Mouse (Mus musculus) hindbrain, embryonic 16.5 days (tissue): ENCODE results near the gene Mob3a. TPM values are rescaled to one million over a fixed set of nuclear protein-coding genes. Genes with fewer than 3 reads are reported as not detected.

ENCODE experiments used
- ATAC-seq: fragments of 200-750 bp; cut with Nextera tagmentation; 2 replicates; pipeline ENCODE4 v1.8.0; 2017; ENCODE audit warnings: moderate TSS enrichment, moderate library complexity
- H3K27ac ChIP-seq: fragments of 300-500 bp; sonication (generic); 2 replicates; pipeline ENCODE4 v1.5.1; 2014; ENCODE audit warnings: low read depth, mild to moderate bottlenecking, control low read depth, low read length, moderate library complexity
- H3K27me3 ChIP-seq: fragments of 300-500 bp; sonication (generic); replicated peaks from 2 replicates; pipeline ENCODE4 v1.6.1; 2014; ENCODE audit warnings: low read length; ENCODE audit not compliant: control insufficient read depth, insufficient read depth
- H3K36me3 ChIP-seq: fragments of 300-500 bp; sonication (generic); 2 replicates; pipeline ENCODE4 v1.6.1; 2014; ENCODE audit warnings: mild to moderate bottlenecking, low read length, moderate library complexity, mixed read lengths; ENCODE audit not compliant: control insufficient read depth, insufficient read depth
- H3K4me1 ChIP-seq: fragments of 300-500 bp; sonication (generic); 2 replicates; pipeline ENCODE4 v1.6.1; 2014; ENCODE audit warnings: low read depth, low read length; ENCODE audit not compliant: control insufficient read depth, insufficient read depth
- H3K4me2 ChIP-seq: fragments of 300-500 bp; sonication (generic); 2 replicates; pipeline ENCODE4 v1.6.1; 2014; ENCODE audit warnings: mild to moderate bottlenecking, low read length, control low read depth, moderate library complexity
- H3K4me3 ChIP-seq: fragments of 300-500 bp; sonication (generic); 2 replicates; pipeline ENCODE4 v1.5.1; 2014; ENCODE audit warnings: mild to moderate bottlenecking, low read length, control low read depth, moderate library complexity
- H3K9ac ChIP-seq: fragments of 300-500 bp; sonication (generic); 2 replicates; pipeline ENCODE4 v1.6.1; 2014; ENCODE audit warnings: low read depth, mild to moderate bottlenecking, control low read depth, low read length, moderate library complexity
- H3K9me3 ChIP-seq: fragments of 300-500 bp; sonication (generic); 2 replicates; pipeline ENCODE4 v1.6.1; 2014; ENCODE audit warnings: mild to moderate bottlenecking, low read length, moderate library complexity; ENCODE audit not compliant: control insufficient read depth
- WGBS: fragments of 180-500 bp; shearing (Covaris S2); extraction: QIAGEN DNeasy Blood & Tissue Kit; methylation state at CpG from one replicate; pipeline ENCODE4 v1.1.7; 2014; 5-methylcytosine and 5-hydroxymethylcytosine counted together
- polyA plus RNA-seq: library from polyadenylated mRNA; unstranded; fragments of >200 nt; fragmentation: Nextera tagmentation; extraction: Ambion mirVana; gene quantifications from 2 replicates; pipeline ENCODE4 v1.2.1, GENCODE M21; 2015

Mob3a gene
- polyA plus RNA-seq, 1 experiment from 2014 or later: 56.9 TPM

DNA sequence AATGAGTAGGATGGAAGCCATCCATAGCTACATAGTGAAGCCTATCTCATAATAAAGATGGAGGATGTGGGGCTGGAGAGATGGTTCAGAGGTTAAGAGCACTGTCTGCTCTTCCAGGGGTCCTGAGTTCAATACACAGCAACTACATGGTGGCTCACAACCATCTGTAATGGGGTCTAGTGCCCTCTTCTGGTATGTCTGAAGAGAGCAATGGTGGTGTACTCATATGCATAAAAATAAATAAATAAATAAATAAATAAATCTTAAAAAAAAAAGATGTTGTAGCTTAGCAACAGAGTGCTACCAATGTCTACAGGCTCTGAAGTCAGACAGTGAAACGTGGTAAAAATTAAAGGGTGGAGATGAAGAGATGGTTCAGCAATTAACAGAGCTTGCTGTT lies 36.9 kb upstream of the Mob3a start:
- 43% methylated on average over 1 of the region's 1 CpGs for WGBS
- Histone ChIP-seq H3K9ac (no peak overlapping the region), H3K27ac (no peak overlapping the region), H3K36me3 (no peaks in the 10 kb centered on the region), H3K27me3 (no peaks in the 10 kb centered on the region), H3K4me3 (no peak overlapping the region), H3K4me1 (peaks cover 34% of the 10 kb centered on the region), H3K9me3 (no peaks in the 10 kb centered on the region), H3K4me2 (no peak overlapping the region)
- no peak for ATAC-seq

DNA sequence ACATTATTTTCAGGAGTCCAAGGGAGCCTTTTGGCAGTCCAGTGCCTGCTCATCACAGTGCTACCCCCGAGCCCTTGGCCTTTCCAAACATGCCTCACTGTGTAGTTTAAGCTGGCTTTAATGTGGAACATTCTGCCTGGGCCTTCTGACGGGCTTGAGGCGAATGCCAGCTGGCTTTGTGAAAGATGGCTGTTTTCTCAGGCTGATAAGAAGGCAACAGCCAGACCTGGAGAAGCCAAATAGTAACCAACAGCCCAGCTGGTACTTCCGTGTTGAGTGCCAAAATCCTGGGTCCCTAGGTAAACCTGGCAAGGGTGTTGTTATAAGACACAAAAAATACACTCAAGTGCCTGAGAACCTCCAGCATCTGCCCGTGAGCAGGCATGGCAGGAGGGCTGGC lies 35.0 kb upstream of the Mob3a start:
- Histone ChIP-seq H3K9me3 (no peaks in the 10 kb centered on the region), H3K36me3 (peaks cover 5% of the 10 kb centered on the region), H3K4me3 (no peak overlapping the region), H3K27ac (no peak overlapping the region), H3K4me1 (peaks cover 30% of the 10 kb centered on the region), H3K4me2 (no peak overlapping the region), H3K27me3 (no peaks in the 10 kb centered on the region), H3K9ac (no peak overlapping the region)
- no peak for ATAC-seq
- WGBS: 65% methylated on average over 5 of the region's 5 CpGs

- Histone ChIP-seq H3K36me3 (peaks cover 35% of the 10 kb centered on the region), H3K27me3 (no peaks in the 10 kb centered on the region), H3K4me3 (no peak overlapping the region), H3K4me2 (no peak overlapping the region), H3K9ac (no peak overlapping the region), H3K9me3 (no peaks in the 10 kb centered on the region), H3K4me1 (peaks cover 5% of the 10 kb centered on the region), H3K27ac (no peak overlapping the region)
- 90% methylated on average over 6 of the region's 6 CpGs for WGBS
- ATAC-seq: no peak
Measured at GRCm38 (mm10) chr10:80732611-80733101, 30.9 kb upstream of the Mob3a start.

DNA sequence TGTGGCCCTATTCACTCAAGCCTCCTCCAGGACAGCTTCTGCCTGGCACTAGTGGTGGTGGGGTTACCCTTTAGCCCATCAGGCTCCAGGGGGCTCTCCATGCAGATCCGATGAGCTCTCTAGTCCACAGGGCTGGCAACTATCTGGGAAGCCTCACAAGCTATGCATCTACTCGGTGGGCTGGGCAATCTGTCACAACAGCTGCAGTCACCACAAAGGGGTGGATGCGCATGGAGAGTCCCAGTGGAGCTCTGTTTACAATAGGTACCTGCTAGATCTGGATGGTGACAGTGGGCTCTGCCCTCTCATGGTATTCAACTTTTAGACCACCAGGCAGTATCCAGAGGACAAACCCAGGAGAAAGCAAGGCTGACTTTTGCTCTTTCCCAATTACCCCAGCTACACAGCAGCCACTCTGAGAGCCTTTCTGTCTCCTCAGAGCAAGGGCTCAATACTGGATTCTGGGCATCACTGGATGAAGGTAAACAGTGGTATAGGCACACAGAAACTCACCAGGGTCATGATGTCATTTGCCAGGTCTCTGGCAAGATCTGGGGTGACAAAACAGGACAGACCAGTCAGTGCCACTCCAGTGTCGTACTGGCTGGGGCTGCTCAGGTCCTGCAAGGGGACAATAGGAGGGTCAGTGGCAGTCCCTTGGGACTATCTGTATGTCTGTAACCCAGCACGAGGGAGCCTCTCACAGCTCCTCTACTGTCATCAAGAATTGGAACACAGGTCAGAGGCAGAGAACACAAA lies 25.8 kb upstream of the Mob3a start:
- Histone ChIP-seq H3K27ac (no peak overlapping the region), H3K36me3 (peaks cover 62% of the 10 kb centered on the region), H3K9me3 (no peaks in the 10 kb centered on the region), H3K4me2 (no peak overlapping the region), H3K9ac (no peak overlapping the region), H3K27me3 (no peaks in the 10 kb centered on the region), H3K4me3 (no peak overlapping the region), H3K4me1 (no peaks in the 10 kb centered on the region)
- no peak for ATAC-seq
- 80% methylated on average over 5 of the region's 5 CpGs for WGBS

- 79% methylated on average over 1 of the region's 1 CpGs for WGBS
- Histone ChIP-seq H3K36me3 (peaks cover 86% of the 10 kb centered on the region), H3K27me3 (no peaks in the 10 kb centered on the region), H3K4me3 (no peak overlapping the region), H3K4me1 (no peaks in the 10 kb centered on the region), H3K9me3 (no peaks in the 10 kb centered on the region), H3K9ac (no peak overlapping the region), H3K27ac (no peak overlapping the region), H3K4me2 (no peak overlapping the region)
- ATAC-seq: no peak
Measured at GRCm38 (mm10) chr10:80717281-80717680, 15.5 kb upstream of the Mob3a start.

DNA sequence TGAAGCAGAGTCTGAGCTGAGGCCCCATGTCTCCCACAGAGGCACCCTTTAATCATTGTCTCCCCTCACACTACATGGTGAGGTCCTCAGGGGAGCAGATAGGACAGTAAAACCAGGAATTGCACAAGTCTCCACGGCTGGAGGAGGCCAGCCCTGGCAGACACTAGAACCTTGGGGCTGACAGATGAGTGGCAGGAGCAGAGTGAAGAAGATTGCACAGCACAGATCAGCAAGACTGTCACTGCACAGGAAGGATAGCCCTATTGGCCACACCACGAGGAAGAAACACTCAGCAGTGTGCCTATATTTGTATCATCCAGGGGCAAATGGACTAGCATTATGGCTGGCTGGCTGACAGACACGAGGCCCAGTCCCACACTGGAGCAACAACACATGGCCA lies 9.1 kb upstream of the Mob3a start:
- Histone ChIP-seq H3K36me3 (peaks cover 77% of the 10 kb centered on the region), H3K4me1 (no peaks in the 10 kb centered on the region), H3K27me3 (no peaks in the 10 kb centered on the region), H3K4me2 (no peak overlapping the region), H3K9me3 (no peaks in the 10 kb centered on the region), H3K27ac (no peak overlapping the region), H3K4me3 (no peak overlapping the region), H3K9ac (no peak overlapping the region)
- WGBS: 91% methylated on average over 3 of the region's 3 CpGs
- no peak for ATAC-seq

- H3K36me3 ChIP-seq: peaks cover 30% of the 10 kb centered on the region
- no peak for ATAC-seq
- H3K9ac ChIP-seq: no peak overlapping the region
- H3K4me3 ChIP-seq: no peak overlapping the region
- WGBS: 83% methylated on average over 3 of the region's 3 CpGs
- no peak overlapping the region for H3K4me2 ChIP-seq
- peaks cover 22% of the 10 kb centered on the region for H3K4me1 ChIP-seq
- H3K27ac ChIP-seq: no peak overlapping the region
- no peaks in the 10 kb centered on the region for H3K27me3 ChIP-seq
- H3K9me3 ChIP-seq: no peaks in the 10 kb centered on the region
Measured at GRCm38 (mm10) chr10:80705479-80705878, 3.7 kb upstream of the Mob3a start.

GRCm38 (mm10) chr10:80705033-80705432 lies 3.3 kb upstream of the Mob3a start:
- Histone ChIP-seq H3K9me3 (no peaks in the 10 kb centered on the region), H3K27ac (no peak overlapping the region), H3K4me2 (no peak overlapping the region), H3K4me3 (no peak overlapping the region), H3K36me3 (peaks cover 26% of the 10 kb centered on the region), H3K27me3 (no peaks in the 10 kb centered on the region), H3K9ac (no peak overlapping the region), H3K4me1 (peaks cover 26% of the 10 kb centered on the region)
- WGBS: 67% methylated on average over 3 of the region's 3 CpGs
- no peak for ATAC-seq

DNA sequence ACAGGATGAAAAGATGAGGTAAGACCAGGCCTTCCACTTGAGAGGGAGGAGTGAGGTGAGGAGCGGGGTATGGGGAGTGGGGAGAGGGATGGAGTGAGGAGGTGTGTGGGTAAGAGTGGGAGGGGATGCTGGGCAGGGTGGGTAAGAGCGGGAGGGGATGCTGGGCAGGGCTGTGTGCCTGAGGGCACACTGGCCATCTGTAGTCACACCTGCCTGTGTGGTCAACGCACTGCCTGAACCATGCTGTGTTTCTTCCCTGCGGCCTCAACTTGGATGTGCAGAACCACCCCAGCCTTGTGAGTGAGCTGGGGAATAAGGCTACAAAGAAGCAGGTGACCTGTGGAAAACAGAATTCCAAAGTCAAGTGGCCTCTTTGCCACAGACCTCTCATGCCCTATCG lies 2.6 kb upstream of the Mob3a start:
- no peak overlapping the region for H3K4me3 ChIP-seq
- ATAC-seq: no peak
- H3K9ac ChIP-seq: no peak overlapping the region
- H3K4me2 ChIP-seq: no peak overlapping the region
- H3K4me1 ChIP-seq: peaks cover 30% of the 10 kb centered on the region
- WGBS: 85% methylated on average over 5 of the region's 5 CpGs
- H3K27ac ChIP-seq: no peak overlapping the region
- no peaks in the 10 kb centered on the region for H3K9me3 ChIP-seq
- H3K36me3 ChIP-seq: peaks cover 20% of the 10 kb centered on the region
- H3K27me3 ChIP-seq: no peaks in the 10 kb centered on the region
